Mouse (Mus musculus): Measurements from ENCODE around the gene Gm20547.

GRCm38 (mm10) chr17:34811275-34811674 is 70.6 kb downstream of the Gm20547 start:
- TF ChIP-seq CTCF (IDR thresholded peaks at IDR 0.05; ENCODE audit: low read depth, low read length) = no peak
- TF ChIP-seq POLR2AphosphoS5 (IDR thresholded peaks at IDR 0.05; ENCODE audit: insufficient replicate concordance, low read depth, low read length) = no peak
- no peak for TF ChIP-seq GATA1 (IDR thresholded peaks at IDR 0.05; ENCODE audit: borderline replicate concordance, low read length)
- TF ChIP-seq TAL1 (conservative IDR thresholded peaks at IDR 0.05; ENCODE audit: low read depth, low read length) = no peak
